Mouse (Mus musculus): Measurements from ENCODE around the gene Cend1.
A peak's percentile ranks its signal among the peaks of the same experiment; 100 is the strongest.

GRCm38 (mm10) chr7:141447110-141447991 is 18.1 kb upstream of the Cend1 start, which contains the start of gene Rplp2:
- TF ChIP-seq CTCF (IDR thresholded peaks at IDR 0.05; ENCODE audit: low read depth, low read length), result no peak
- peak; percentile 91 for TF ChIP-seq POLR2A (IDR thresholded peaks at IDR 0.05; ENCODE audit: extremely low read depth, insufficient read depth, low read length)

Data from liver, adult 2 months (tissue).